Mouse (Mus musculus) embryonic facial prominence, embryonic 14.5 days (tissue): ENCODE data around the gene Nacad. TPM values are rescaled to one million over a fixed set of nuclear protein-coding genes. Genes with fewer than 3 reads are reported as not detected.

ENCODE experiments used
- ATAC-seq: fragments of 200-750 bp; cut with Nextera tagmentation; 2 replicates; pipeline ENCODE4 v1.8.0; 2017; ENCODE audit warnings: low read depth, moderate number of reproducible peaks, moderate TSS enrichment
- DNase-seq: peaks from one replicate; pipeline ENCODE4 v3.0.0-alpha.2; 2015; ENCODE audit warnings: low spot score
- H3K27ac ChIP-seq: fragments of 300-500 bp; sonication (generic); replicated peaks from 2 replicates; pipeline ENCODE4 v1.5.1; 2014; ENCODE audit warnings: low read depth, mild to moderate bottlenecking, low read length, moderate library complexity
- H3K27me3 ChIP-seq: fragments of 300-500 bp; sonication (generic); replicated peaks from 2 replicates; pipeline ENCODE4 v1.6.1; 2014; ENCODE audit warnings: low read length; ENCODE audit not compliant: control insufficient read depth, insufficient read depth
- H3K36me3 ChIP-seq: fragments of 300-500 bp; sonication (generic); 2 replicates; pipeline ENCODE4 v1.6.1; 2014; ENCODE audit warnings: low read length, mixed read lengths; ENCODE audit not compliant: control insufficient read depth, insufficient read depth
- H3K4me1 ChIP-seq: fragments of 300-500 bp; sonication (generic); 2 replicates; pipeline ENCODE4 v1.6.1; 2014; ENCODE audit warnings: antibody characterized with exemption, low read length; ENCODE audit not compliant: control insufficient read depth, insufficient read depth
- H3K4me2 ChIP-seq: fragments of 300-500 bp; sonication (generic); 2 replicates; pipeline ENCODE4 v1.6.1; 2014; ENCODE audit warnings: low read depth, mild to moderate bottlenecking, low read length, moderate library complexity, mixed read lengths
- H3K4me3 ChIP-seq: fragments of 300-500 bp; sonication (generic); 2 replicates; pipeline ENCODE4 v1.5.1; 2014; ENCODE audit warnings: low read depth, mild to moderate bottlenecking, low read length
- H3K9ac ChIP-seq: fragments of 300-500 bp; sonication (generic); 2 replicates; pipeline ENCODE4 v1.6.1; 2014; ENCODE audit warnings: low read depth, mild to moderate bottlenecking, low read length, moderate library complexity, mixed read lengths
- H3K9me3 ChIP-seq: fragments of 300-500 bp; sonication (generic); 2 replicates; pipeline ENCODE4 v1.6.1; 2016; ENCODE audit warnings: low read length; ENCODE audit not compliant: control insufficient read depth
- WGBS: fragments of 180-500 bp; shearing (Covaris S2); extraction: QIAGEN DNeasy Blood & Tissue Kit; methylation state at CpG from one replicate; pipeline ENCODE4 v1.1.7; 2014; 5-methylcytosine and 5-hydroxymethylcytosine counted together
- polyA plus RNA-seq: library from polyadenylated mRNA; unstranded; fragments of >200 nt; fragmentation: Nextera tagmentation; extraction: Ambion mirVana; gene quantifications from 2 replicates; pipeline ENCODE4 v1.2.1, GENCODE M21; 2014

Gene Nacad
- polyA plus RNA-seq, 1 experiment from 2014 or later, result 7.0 TPM

GRCm38 (mm10) chr11:6615250-6616205 lies 9.7 kb upstream of the Nacad start:
- Histone ChIP-seq H3K4me3 (no peak overlapping the region), H3K4me1 (no peaks in the 10 kb centered on the region), H3K9me3 (no peaks in the 10 kb centered on the region), H3K27ac (no peak overlapping the region), H3K9ac (no peak overlapping the region), H3K4me2 (no peak overlapping the region), H3K36me3 (peaks cover 92% of the 10 kb centered on the region), H3K27me3 (no peaks in the 10 kb centered on the region)
- no peak for DNase-seq
- no peak for ATAC-seq
- 91% methylated on average over 11 of the region's 12 CpGs for WGBS

GRCm38 (mm10) chr11:6605021-6605481 lies 802 bp downstream of the Nacad start:
- Histone ChIP-seq H3K27ac (no peak overlapping the region; the same call in 1 of the 2 replicates), H3K9ac (peak overlapping the region; percentile 51), H3K9me3 (no peaks in the 10 kb centered on the region), H3K36me3 (no peaks in the 10 kb centered on the region), H3K27me3 (peaks cover 21% of the 10 kb centered on the region), H3K4me3 (peak overlapping the region; percentile 38), H3K4me2 (peak overlapping the region; percentile 75), H3K4me1 (peaks cover 19% of the 10 kb centered on the region; the same call in 1 of the 2 replicates)
- no peak for DNase-seq
- ATAC-seq, result no peak
- 19% methylated on average over 10 of the region's 13 CpGs for WGBS

DNA sequence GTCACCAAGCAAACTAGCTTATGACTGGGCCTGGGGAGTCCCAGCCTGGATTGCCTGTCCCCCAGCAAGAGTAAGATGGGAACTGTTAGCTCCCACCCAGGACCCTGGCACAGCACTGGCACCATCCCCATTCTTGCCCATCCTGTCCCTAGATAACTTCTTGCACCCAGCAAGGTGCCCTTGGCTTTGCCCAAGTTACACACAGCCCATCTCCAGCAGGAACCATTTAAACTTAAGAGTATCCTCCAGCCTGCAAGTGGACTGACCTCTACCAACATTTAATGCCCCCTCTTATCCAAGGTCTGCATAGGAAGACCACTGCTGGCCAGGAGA lies 1.3 kb downstream of the Nacad start:
- Histone ChIP-seq H3K27ac (no peak overlapping the region), H3K27me3 (peaks cover 21% of the 10 kb centered on the region), H3K9me3 (no peaks in the 10 kb centered on the region), H3K36me3 (no peaks in the 10 kb centered on the region), H3K9ac (no peak overlapping the region; the same call in 1 of the 2 replicates), H3K4me1 (peaks cover 19% of the 10 kb centered on the region; the same call in 1 of the 2 replicates), H3K4me3 (peak overlapping the region; percentile 38; the same call in 1 of the 2 replicates), H3K4me2 (peak overlapping the region; percentile 75)
- ATAC-seq (no peak), DNase-seq (no peak)

DNA sequence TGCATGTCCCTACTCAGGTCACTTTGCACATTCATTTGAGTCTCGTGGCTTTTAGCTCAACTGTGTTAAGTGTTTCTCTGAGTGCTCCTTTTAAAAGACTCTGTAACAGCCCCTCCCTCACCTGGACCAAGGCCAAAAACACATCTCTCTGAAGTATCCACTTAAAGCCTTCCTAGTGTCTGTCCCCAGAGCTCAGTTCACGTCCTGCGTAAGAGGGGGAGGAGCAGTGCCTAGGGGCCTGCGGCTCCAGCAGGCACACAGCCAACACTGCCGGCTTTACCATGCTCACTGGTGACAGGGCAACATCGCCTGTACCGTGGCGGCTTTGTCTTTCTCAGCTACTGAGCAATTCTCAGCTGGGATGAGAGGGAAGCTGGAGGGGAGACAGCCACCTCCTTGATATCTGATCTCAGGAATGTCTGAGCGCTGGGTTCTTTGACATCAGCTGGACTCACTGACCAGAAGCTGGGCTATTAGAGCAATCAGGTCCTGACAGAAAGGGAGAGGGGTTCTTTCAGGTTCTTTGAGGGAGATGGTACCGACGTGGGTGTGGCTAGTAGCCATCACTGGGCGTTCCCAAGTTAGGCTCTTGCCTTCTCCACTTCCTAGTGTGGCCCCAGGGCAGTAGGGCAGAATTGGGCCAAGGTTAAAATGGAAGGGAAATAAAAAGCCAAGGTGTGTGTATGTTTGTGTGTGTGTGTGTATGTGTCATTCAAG lies 1.8 kb downstream of the Nacad start:
- H3K36me3 ChIP-seq, result no peaks in the 10 kb centered on the region
- ATAC-seq (peak; percentile 74), DNase-seq (peak; percentile 89)
- H3K27ac ChIP-seq, result no peak overlapping the region
- no peaks in the 10 kb centered on the region for H3K9me3 ChIP-seq
- H3K9ac ChIP-seq, result no peak overlapping the region
- H3K4me2 ChIP-seq, result peak overlapping the region; percentile 75
- H3K27me3 ChIP-seq, result peaks cover 21% of the 10 kb centered on the region
- peak overlapping the region; percentile 38; the same call in 1 of the 2 replicates for H3K4me3 ChIP-seq
- H3K4me1 ChIP-seq, result peaks cover 19% of the 10 kb centered on the region; the same call in 1 of the 2 replicates
- 15% methylated on average over 11 of the region's 12 CpGs for WGBS

DNA sequence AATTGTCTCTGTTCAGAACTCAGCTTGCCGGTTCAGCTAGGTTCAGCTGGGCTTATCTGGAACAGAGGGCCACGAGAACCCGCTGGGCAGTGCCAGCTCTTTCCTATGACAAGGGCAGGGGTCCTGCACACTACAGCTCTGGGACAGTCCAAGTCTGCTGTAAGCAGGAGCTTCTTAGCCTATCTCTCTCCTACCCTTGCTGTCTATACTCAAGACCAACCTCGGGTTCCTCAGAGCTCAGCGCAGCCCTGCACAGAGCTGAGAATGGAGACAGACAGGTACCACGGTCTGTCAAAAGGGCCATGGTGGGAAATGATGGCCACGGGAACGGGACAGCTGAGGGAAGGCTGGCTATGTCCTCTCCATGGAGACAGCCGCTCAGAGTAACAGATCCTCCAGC lies 2.6 kb downstream of the Nacad start:
- DNase-seq, result no peak
- no peak for ATAC-seq
- no peak overlapping the region for H3K9ac ChIP-seq
- H3K4me1 ChIP-seq, result peaks cover 19% of the 10 kb centered on the region; the same call in 1 of the 2 replicates
- peak overlapping the region; percentile 75; the same call in 1 of the 2 replicates for H3K4me2 ChIP-seq
- 81% methylated on average over 9 of the region's 9 CpGs for WGBS
- peaks cover 5% of the 10 kb centered on the region; the same call in 1 of the 2 replicates for H3K36me3 ChIP-seq
- no peaks in the 10 kb centered on the region for H3K9me3 ChIP-seq
- H3K4me3 ChIP-seq, result no peak overlapping the region
- peaks cover 21% of the 10 kb centered on the region for H3K27me3 ChIP-seq
- H3K27ac ChIP-seq, result no peak overlapping the region

DNA sequence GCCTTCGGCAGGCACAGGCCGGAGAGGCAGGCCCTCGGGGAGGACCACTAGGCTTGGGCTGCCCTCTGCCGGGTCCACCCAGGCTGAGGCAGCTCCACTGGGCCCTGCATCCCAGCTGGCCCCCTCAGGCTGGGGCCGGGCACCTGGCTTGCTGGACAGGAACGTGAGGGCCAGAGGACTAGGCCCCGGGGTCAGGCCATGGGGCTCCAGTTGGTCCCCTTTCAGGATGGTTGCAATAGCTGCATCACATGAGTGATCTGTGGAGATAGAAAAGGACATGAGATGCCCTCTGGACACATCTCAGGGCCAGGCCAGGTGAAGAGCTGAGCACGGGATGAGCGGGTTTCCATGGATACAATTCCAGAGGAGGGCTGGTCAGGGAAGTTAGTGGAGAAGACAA lies 3.2 kb downstream of the Nacad start:
- Histone ChIP-seq H3K4me3 (no peak overlapping the region), H3K9me3 (no peaks in the 10 kb centered on the region), H3K4me1 (peaks cover 19% of the 10 kb centered on the region; the same call in 1 of the 2 replicates), H3K9ac (no peak overlapping the region), H3K36me3 (peaks cover 10% of the 10 kb centered on the region; the same call in 1 of the 2 replicates), H3K27me3 (peaks cover 21% of the 10 kb centered on the region), H3K27ac (no peak overlapping the region), H3K4me2 (no peak overlapping the region)
- no peak for ATAC-seq
- no peak for DNase-seq
- 80% methylated on average over 9 of the region's 9 CpGs for WGBS

DNA sequence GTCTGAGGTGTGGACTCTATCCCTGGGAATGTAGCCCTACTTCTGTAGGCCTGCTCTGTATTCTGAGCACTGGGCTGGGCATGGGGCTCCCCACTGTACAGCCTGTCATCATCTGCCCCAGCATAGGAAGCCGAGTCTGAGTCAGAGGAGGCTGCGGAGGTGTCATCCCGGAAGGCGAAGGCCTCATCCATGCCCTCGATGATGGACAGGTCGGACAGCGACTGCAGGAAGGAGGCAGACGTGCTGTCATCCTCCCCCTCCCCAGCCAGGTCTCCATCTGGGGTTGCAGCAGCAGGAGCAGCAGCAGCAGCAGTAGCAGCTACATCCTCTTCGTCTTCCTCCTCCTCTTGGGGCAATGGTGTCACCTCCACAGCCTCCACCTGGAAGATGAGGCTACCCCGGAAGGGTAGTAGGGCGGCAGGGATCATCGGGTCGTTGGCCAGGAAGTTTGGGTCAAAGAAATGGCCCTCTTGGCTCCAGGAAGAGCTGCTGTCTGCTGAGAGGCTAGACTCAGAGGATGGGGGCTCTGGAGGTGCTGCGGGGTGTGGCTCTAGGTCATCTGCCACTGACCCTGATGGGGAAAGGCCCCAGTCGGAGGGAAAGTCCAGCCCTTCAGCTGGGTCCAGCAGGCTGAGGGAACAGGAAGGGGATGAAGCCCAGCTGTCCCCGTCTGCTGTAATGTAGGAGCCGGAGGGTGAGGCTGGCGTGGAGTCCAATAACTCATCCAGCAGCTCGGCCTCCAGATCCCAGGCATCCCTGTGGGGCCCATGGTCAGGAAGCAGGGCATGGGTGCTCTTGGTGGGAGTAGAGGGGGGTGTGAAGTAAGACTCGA lies 4.0 kb downstream of the Nacad start:
- Histone ChIP-seq H3K4me1 (peaks cover 19% of the 10 kb centered on the region; the same call in 1 of the 2 replicates), H3K4me2 (no peak overlapping the region), H3K4me3 (no peak overlapping the region), H3K9me3 (no peaks in the 10 kb centered on the region), H3K27me3 (peaks cover 19% of the 10 kb centered on the region), H3K9ac (no peak overlapping the region), H3K27ac (no peak overlapping the region), H3K36me3 (peaks cover 18% of the 10 kb centered on the region)
- ATAC-seq, result no peak
- WGBS, result 73% methylated on average over 20 of the region's 20 CpGs
- no peak for DNase-seq
